10 mouse cellular contexts compared by ENCODE assay signal in genomic region chr17:25508860-25509577, GRCm38 (mm10). TPM values are rescaled to one million over a fixed set of nuclear protein-coding genes. Genes with fewer than 3 reads are reported as not detected.
DNase-seq lines count a peak whose midpoint lies in the region; ATAC-seq and TF ChIP-seq lines count a peak whose summit lies in the region.
"Had no signal": no experiment of that assay in that cellular context is flagged by ENCODE, and none has a peak within 500 bp of the region (broad histone marks: within the 10 kb centered on the region; RNA-seq: fewer than 3 reads in every experiment).

No protein-coding gene starts in this region.

- H3K27me3 ChIP-seq in forebrain, embryonic 11.5 days (ENCODE audit: control insufficient read depth, insufficient read depth, low read length), result no peaks in the 10 kb centered on the region
- peaks cover 27% of the 10 kb centered on the region for H3K27me3 ChIP-seq in forebrain, embryonic 12.5 days
- H3K27me3 ChIP-seq in liver, postnatal 0 days (ENCODE audit: insufficient read depth, low read length), result peaks cover 7% of the 10 kb centered on the region
- H3K27me3 ChIP-seq: stomach, embryonic 15.5 days had no signal

- peak; percentile 73 for DNase-seq in forebrain, embryonic 11.5 days (ENCODE audit: low spot score)
- peak; percentile 24 for DNase-seq in urinary bladder, postnatal 14 days (ENCODE audit: low spot score)
- no peak for DNase-seq in urinary bladder, adult 2 months (ENCODE audit: low spot score)
- DNase-seq in embryo, embryonic 11 days, result peak; percentile 70
- DNase-seq in kidney, postnatal 10 days, result peak; percentile 55
- peak; percentile 41 for DNase-seq in liver, postnatal 0 days
- peak; percentile 80 for DNase-seq in testis, postnatal 10 days (ENCODE audit: low spot score)

- H3K36me3 ChIP-seq in forebrain, embryonic 11.5 days (ENCODE audit: control insufficient read depth, insufficient read depth, low read length), result no peaks in the 10 kb centered on the region
- no peaks in the 10 kb centered on the region for H3K36me3 ChIP-seq in forebrain, embryonic 12.5 days (replicated peaks)
- no peaks in the 10 kb centered on the region for H3K36me3 ChIP-seq in liver, postnatal 0 days (replicated peaks; ENCODE audit: insufficient read depth, low read length)
- H3K36me3 ChIP-seq: stomach, embryonic 15.5 days had no signal

- H3K27ac ChIP-seq in forebrain, embryonic 11.5 days (ENCODE audit: low read depth, low read length), result no peak overlapping the region
- no peak overlapping the region for H3K27ac ChIP-seq in forebrain, embryonic 12.5 days
- no peak overlapping the region for H3K27ac ChIP-seq in liver, postnatal 0 days (ENCODE audit: low read depth)
- H3K27ac ChIP-seq: stomach, embryonic 15.5 days had no signal

- H3K4me1 ChIP-seq in forebrain, embryonic 11.5 days (replicated peaks; ENCODE audit: control insufficient read depth, insufficient read depth, low read length), result no peaks in the 10 kb centered on the region
- H3K4me1 ChIP-seq in forebrain, embryonic 12.5 days, result no peaks in the 10 kb centered on the region
- H3K4me1 ChIP-seq in liver, postnatal 0 days (ENCODE audit: insufficient read depth), result no peaks in the 10 kb centered on the region
- H3K4me1 ChIP-seq: stomach, embryonic 15.5 days had no signal

- H3K9me3 ChIP-seq in forebrain, embryonic 11.5 days (ENCODE audit: control insufficient read depth, low read length), result no peaks in the 10 kb centered on the region
- H3K9me3 ChIP-seq in forebrain, embryonic 12.5 days, result peaks cover under 1% of the 10 kb centered on the region; the same call in 1 of the 2 replicates
- no peaks in the 10 kb centered on the region for H3K9me3 ChIP-seq in liver, postnatal 0 days (ENCODE audit: low read length)
- H3K9me3 ChIP-seq: stomach, embryonic 15.5 days had no signal

- H3K9ac ChIP-seq in forebrain, embryonic 11.5 days (ENCODE audit: low read length), result no peak overlapping the region
- H3K9ac ChIP-seq in forebrain, embryonic 12.5 days, result no peak overlapping the region
- H3K9ac ChIP-seq in liver, postnatal 0 days (replicated peaks), result no peak overlapping the region
- H3K9ac ChIP-seq: stomach, embryonic 15.5 days had no signal

- peak; percentile 56 for TF ChIP-seq CTCF in liver, postnatal 0 days (IDR thresholded peaks at IDR 0.05; ENCODE audit: low read depth)

- no peak overlapping the region for H3K4me3 ChIP-seq in forebrain, embryonic 11.5 days (ENCODE audit: low read depth, low read length)
- no peak overlapping the region for H3K4me3 ChIP-seq in forebrain, embryonic 12.5 days (replicated peaks)
- no peak overlapping the region for H3K4me3 ChIP-seq in liver, postnatal 0 days (ENCODE audit: low read depth, low read length)
- H3K4me3 ChIP-seq: stomach, embryonic 15.5 days had no signal

- TF ChIP-seq EP300 in liver, postnatal 0 days (IDR thresholded peaks at IDR 0.05; ENCODE audit: low read depth), result no peak

- ATAC-seq in forebrain, embryonic 11.5 days (replicated peaks; ENCODE audit: low FRiP score), result no peak
- no peak for ATAC-seq in forebrain, embryonic 12.5 days (ENCODE audit: low FRiP score)
- no peak for ATAC-seq in liver, postnatal 0 days

- WGBS in forebrain, embryonic 11.5 days, result 61% methylated on average over 7 of the region's 7 CpGs
- WGBS in forebrain, embryonic 12.5 days, result 57% methylated on average over 7 of the region's 7 CpGs
- 53% methylated on average over 7 of the region's 7 CpGs for WGBS in liver, postnatal 0 days (ENCODE audit: insufficient replicate concordance)

- H3K4me2 ChIP-seq in forebrain, embryonic 11.5 days (ENCODE audit: low read depth, low read length, severe bottlenecking), result no peak overlapping the region
- no peak overlapping the region for H3K4me2 ChIP-seq in forebrain, embryonic 12.5 days
- no peak overlapping the region for H3K4me2 ChIP-seq in liver, postnatal 0 days (ENCODE audit: low read depth, low read length)
- H3K4me2 ChIP-seq: stomach, embryonic 15.5 days had no signal

RNA-seq across cellular contexts. Expression of gene Sstr5, which starts 11.9 kb away (rescaled TPM):
- polyA plus RNA-seq in forebrain, embryonic 11.5 days (2014; fragmentation: Nextera tagmentation; extraction: Ambion mirVana), result 0.24 TPM in 1 of 2 replicates, not detected in the other
- 0.10 TPM in 1 of 2 replicates, not detected in the other for polyA plus RNA-seq in forebrain, embryonic 12.5 days (2016; fragmentation: Nextera tagmentation; extraction: Ambion mirVana)
- 0.06 TPM in 1 of 2 replicates, not detected in the other for polyA plus RNA-seq in urinary bladder, adult 2 months (2012; rRNA removed)
- polyA plus RNA-seq in liver, postnatal 0 days (2015; fragmentation: Nextera tagmentation; extraction: Ambion mirVana), result not detected in 2 replicates

RNA-seq across cellular contexts. Expression of gene Tekt4, which starts 54.6 kb away (rescaled TPM):
- 0.12 and 0.29 TPM in 2 replicates for polyA plus RNA-seq in forebrain, embryonic 11.5 days (2014; fragmentation: Nextera tagmentation; extraction: Ambion mirVana)
- polyA plus RNA-seq in forebrain, embryonic 12.5 days (2016; fragmentation: Nextera tagmentation; extraction: Ambion mirVana), result 0.19 and 0.31 TPM in 2 replicates
- 0.12 and 0.15 TPM in 2 replicates for polyA plus RNA-seq in urinary bladder, adult 2 months (2012; rRNA removed)
- polyA plus RNA-seq in liver, postnatal 0 days (2015; fragmentation: Nextera tagmentation; extraction: Ambion mirVana), result 0.07 and 0.15 TPM in 2 replicates
- polyA plus RNA-seq: large intestine, adult 2 months had no signal
